Mouse (Mus musculus) spleen, adult 2 months (tissue): ENCODE data around the gene Dmrtc2.

Experiments used
- CTCF ChIP-seq: fragments of 200-500 bp; IDR thresholded peaks from 2 replicates; pipeline ENCODE4 v1.5.1; 2011; ENCODE audit warnings: mild to moderate bottlenecking, inconsistent platforms; ENCODE audit not compliant: insufficient read depth, insufficient read length, insufficient replicate concordance; ENCODE audit errors: extremely low read depth
- POLR2A ChIP-seq: fragments of 200-500 bp; IDR thresholded peaks from 2 replicates; pipeline ENCODE4 v1.6.1; 2011; ENCODE audit warnings: low read depth, low read length, inconsistent platforms

GRCm38 (mm10) chr7:24892125-24892583 is 22.3 kb downstream of the Dmrtc2 start:
- TF ChIP-seq CTCF (no peak), POLR2A (no peak)
